Mouse (Mus musculus) kidney, postnatal 4 days (tissue): Measurements from ENCODE around the gene Gm14410.
"Not testable (repeated sequence)": the region's sequence is repeated elsewhere in the genome, so short reads cannot be mapped to it uniquely, and the experiment has no call there.

Source experiments
- DNase-seq, 2 experiments: peaks; one replicate each; pipeline ENCODE4 v3.0.0; 2021; ENCODE audit warnings: mixed read lengths in 2 of 2

Gene Gm14410

DNA sequence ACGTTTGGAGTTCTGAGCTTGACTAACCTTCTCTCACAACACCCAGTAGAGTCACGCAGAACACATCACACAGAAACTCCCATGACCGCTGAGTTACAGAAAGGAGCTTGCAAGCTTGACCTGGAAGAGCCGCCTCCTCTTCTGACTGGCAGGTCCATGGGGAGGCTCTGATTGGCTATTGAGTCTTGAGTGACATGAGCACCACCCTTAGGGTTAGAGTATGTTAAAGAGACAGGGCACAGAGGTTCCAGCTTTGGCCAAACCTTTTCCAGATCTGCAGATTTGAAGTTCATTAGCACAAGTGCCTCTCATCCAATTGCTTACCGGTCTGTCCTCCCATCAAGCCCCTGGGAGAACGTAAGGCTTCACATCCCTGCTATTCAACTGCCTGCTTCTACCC is at the start of gene Gm14410:
Gene Gm14410, minus strand, starts transcription at position 81 of the 400 bp plus-strand sequence.
- DNase-seq: peak; percentile 77 to 85

DNA sequence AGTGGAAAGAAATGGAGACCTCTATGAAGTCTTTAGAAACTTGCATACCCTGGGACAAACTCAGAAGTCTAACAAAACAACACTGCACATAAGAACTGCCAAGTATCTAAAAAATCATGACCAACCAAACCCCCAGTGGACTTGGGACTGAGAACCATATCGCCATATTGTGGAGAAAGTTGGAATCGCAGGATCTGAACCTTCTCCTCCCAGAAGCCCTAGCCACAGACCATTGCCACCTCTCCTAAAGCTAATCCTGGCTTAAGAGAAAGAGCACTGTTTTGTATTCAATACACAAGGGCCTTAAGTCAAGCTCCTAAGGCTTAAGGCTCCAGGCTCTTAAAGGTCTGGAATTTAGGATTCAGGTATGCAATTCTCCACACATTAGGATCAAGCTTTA is 41.2 kb upstream of the Gm14410 start:
- DNase-seq: not testable (repeated sequence)

DNA sequence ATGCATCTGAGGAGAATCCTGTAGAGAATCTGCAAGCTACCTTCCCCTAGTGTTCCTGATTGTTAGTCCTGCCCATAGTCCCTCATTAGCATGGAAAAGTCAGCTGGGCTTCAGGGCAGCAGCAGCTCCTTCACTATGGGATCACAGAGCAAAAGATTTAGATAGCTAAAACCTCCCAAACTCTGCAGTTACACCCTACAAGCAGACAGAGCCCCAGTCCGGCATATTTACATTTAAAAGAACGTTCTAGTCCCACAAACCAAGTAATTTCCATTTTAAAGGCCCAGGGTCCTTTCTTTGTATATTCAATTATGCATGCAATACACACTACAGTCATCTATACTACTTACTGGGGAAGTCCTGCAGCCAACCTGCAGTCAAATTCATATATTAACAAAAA is 24.2 kb upstream of the Gm14410 start:
- not testable (repeated sequence) for DNase-seq

DNA sequence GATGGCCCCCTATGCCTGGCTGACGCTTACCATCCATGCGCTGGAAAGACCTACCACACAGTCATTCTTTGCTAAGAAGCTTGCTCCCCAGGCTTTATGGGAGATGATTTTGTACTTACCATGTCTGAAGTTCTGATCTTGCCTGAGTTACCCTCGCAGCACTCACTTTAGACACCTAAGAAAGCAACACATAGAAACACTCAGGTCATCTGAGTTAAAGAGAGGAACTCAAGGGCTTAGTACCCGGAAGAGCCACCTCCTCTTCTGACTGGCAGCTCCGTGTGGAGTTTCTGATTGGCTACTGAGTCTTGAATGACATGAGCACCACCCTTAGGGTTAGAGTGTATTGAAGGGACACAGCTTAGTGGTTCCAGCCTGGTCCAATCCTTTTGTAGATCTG is 33.5 kb downstream of the Gm14410 start:
- DNase-seq: not testable (repeated sequence)
